Mouse (Mus musculus) adipose tissue, adult 10 weeks (tissue): Measurements from ENCODE around the gene Ptma. TPM values are rescaled to one million over a fixed set of nuclear protein-coding genes. Genes with fewer than 3 reads are reported as not detected.

Experiments
- polyA plus RNA-seq: library from polyadenylated mRNA; stranded (reverse); fragments of 350-450 nt; fragmentation: Illumina TruSeq; extraction: RNeasy Lipid Tissue Mini Kit (QIAGEN cat#74804); gene quantifications from one replicate; pipeline ENCODE4 v1.2.3, GENCODE M21; 2014; ENCODE audit warnings: low read depth, low replicate concordance

Gene Ptma
- polyA plus RNA-seq, result 967 TPM

GRCm38 (mm10) chr1:86526116-86526788 lies at the start of gene Ptma:
TSS of gene Ptma (plus strand) at chr1:86526726.

Other genes with a start within 250 kb of the Ptma start
- 3.2 TPM for gene B3gnt7, start 223.9 kb upstream of the Ptma start, polyA plus RNA-seq
- 162 TPM for gene Ncl, start 167.3 kb upstream of the Ptma start, polyA plus RNA-seq
- 0.35 TPM for gene Nmur1, start 100.5 kb upstream of the Ptma start, polyA plus RNA-seq
- gene Tex44, start 100.4 kb upstream of the Ptma start, polyA plus RNA-seq, result 2.1 TPM
- gene Pde6d, start 55.9 kb downstream of the Ptma start, polyA plus RNA-seq, result 22.8 TPM
- gene Cops7b, start 56.2 kb downstream of the Ptma start, polyA plus RNA-seq, result 17.1 TPM
- not detected for gene Nppc, start 143.8 kb downstream of the Ptma start, polyA plus RNA-seq
- gene Dis3l2, start 177.1 kb downstream of the Ptma start, polyA plus RNA-seq, result 10.9 TPM